Mouse (Mus musculus): ENCODE measurements around the gene 1500009C09Rik.

1500009C09Rik gene

GRCm38 (mm10) chr15:82308416-82308815, 56.2 kb downstream of the 1500009C09Rik start:
- in situ Hi-C loops (cut with MboI, MseI), result no loop called here

All from T-helper 1 cell (primary cell).